Mouse (Mus musculus) retina, postnatal 1 day (tissue): ENCODE results near the gene Cobl.

Source experiments
- DNase-seq: peaks from one replicate; pipeline ENCODE4 v3.0.0-alpha.2; 2012

Cobl gene

GRCm38 (mm10) chr11:12215582-12215981 lies 249.2 kb downstream of the Cobl start:
- DNase-seq: no peak

DNA sequence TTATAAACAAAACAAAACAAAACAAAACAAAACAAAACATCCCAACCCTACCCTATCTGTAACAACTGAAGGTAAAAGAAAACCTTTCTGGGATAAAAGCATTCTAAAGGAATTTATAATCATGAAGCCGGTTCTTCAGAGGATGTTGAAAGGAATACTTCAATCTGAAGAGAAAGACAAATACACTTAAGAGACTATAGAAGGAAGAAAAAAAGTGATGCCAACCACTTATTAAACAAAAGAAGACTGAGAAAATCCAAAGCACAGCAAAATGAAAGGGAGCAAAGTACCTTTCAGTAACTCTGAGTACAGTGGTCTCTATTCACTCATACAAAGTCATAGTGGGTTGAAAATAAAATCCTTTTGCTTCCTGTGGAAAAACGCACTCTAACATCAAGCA lies 256.2 kb downstream of the Cobl start:
- DNase-seq: no peak

DNA sequence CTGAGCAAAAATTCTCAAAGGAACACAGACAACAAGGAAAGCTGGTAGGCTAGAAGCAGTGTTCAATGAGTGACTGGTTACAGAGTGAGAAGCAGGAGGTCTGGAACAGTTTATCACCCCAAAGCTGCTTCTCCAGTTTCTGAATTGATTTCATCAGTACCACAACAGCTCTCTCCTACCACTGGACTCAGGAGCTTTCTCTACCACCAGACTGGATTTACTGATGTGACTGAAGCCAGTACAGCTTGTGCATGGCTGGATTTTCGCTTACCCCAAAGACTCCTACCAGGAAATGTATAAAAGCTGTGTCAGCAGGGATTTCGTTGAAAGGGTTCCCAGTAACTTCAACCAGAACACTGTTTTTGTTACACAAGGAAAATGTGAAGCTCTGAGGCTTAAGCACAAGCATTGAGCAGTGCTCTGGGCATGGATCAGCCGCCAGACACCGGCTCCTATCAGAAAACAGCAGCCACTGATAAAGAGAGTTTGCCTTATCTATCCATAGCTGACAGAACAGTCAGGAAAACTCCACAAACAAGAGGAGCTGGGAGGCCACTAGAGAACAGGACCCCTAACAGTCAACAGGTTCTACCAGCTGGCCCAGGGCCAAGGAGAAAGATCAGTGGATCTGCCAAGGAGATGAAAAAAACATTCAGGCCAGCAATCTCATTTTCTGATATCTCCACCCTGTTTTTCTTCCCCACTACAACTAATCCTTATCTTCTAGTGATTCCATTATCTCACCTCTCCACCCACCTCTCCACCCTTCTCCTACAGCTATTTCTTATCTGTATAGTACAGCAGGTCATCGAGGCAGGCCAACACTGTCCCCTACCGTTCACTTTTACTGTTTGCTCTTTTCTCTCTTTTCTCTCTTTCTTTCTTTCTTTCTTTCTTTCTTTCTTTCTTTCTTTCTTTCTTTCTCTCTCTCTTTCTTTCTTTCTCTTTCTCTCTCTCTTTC lies 259.3 kb downstream of the Cobl start:
- no peak for DNase-seq

- no peak for DNase-seq
These were observed 265.3 kb downstream of the Cobl start for GRCm38 (mm10) chr11:12199441-12199840.

DNA sequence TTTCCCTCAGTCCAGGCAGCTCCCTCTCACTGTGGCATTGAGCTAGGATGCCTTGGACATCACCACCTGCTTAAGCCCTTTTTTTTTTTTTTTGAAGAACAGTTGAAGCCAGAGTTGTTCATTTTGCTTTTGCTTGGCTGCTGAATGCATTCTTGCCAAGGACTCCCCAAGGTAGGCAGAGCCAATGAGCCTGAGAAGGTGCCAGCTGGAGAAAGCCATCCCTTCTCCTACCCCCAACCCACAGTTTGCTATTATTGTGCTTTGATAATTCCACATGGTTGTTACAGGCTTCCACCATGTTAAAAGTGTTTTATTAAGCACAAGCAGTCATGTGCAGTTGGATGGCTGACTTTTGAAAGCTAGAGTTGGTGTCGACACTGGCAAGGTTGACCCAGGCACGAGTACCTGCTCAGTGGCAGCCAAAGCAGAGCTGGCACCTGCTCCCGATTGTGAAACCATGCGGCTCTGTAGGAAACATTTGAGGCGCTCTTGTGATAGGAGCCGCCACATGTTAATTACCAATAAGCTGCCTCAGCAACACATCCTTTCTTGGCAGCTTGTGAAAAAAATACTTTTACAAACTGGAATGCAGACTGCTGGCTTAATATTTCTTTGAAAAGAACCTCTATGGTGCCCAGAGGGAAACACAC lies 265.9 kb downstream of the Cobl start:
- no peak for DNase-seq

DNA sequence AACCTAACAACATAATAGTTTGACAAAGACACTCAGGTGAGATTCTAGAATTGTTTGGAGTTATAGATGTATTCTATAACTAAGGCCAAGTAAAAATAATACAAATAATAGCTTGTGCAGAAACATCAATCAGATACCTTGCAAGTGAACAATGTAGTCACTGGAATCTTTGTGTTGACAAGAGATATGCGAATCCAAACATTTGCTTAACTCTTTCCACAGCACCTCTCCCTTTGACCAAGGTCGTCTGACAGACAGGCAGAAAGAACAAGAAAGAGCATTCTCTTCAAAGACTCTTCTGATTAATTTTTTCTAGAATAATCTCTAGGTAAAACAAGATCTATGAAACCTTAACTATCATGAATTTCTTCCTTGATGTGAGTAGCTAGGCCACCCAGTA lies 266.7 kb downstream of the Cobl start:
- no peak for DNase-seq

GRCm38 (mm10) chr11:12197542-12197941 lies 267.2 kb downstream of the Cobl start:
- DNase-seq: no peak

DNA sequence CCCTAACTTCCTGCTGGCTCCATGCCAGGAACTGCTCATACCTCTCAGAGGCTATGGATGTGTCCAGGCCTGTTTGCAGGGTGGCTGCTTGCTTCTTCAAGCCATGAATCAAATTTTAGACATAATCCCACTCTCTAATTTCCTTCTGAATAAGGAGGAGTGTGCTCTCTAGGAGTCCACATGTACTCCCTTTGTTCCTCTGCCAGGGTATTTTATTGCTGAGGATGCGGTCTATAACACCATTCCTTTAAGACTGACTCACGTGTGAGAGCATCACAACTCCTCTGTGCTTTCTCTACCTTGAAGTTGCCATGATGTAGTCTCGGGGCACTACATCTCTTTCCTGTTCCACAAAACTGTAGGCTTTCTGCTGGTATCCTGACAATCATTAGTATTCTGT lies 269.4 kb downstream of the Cobl start:
- no peak for DNase-seq

DNA sequence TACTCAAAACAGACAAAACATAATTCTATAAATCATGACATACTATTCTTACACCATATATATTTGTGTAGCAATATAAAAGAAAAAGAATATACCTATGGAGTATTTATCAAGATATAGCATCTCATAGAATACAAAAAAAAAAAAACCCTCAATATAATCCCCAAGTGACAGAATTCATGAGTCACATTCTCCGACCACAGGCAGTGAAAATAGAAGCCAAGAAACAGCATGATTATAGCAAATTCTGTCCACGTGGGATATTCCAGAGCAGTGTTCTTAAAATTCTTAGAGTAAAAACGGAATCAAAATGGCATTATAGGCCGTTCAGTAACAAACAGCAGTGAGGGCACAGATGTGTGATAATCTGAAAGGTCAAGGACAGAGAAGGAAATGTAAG lies 271.4 kb downstream of the Cobl start:
- DNase-seq: no peak

DNA sequence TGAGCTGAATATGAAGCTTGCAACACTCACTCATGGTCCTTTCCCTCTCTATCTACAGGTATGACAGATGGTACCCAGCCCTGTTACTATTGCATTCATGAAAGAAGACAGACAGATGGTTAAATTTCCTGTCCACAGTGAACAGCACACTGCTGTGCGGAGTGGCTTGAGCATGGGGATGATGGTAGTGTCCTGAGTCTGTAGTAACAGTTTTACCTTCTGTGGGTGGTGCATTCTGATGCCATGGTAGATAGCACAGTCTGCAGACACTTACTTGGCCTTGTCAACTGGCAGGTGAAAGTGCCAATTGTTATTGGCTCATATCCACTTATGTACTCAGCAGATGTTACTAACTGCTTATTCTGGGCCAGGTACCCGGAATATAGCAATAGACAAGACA lies 273.4 kb downstream of the Cobl start:
- DNase-seq: no peak

DNA sequence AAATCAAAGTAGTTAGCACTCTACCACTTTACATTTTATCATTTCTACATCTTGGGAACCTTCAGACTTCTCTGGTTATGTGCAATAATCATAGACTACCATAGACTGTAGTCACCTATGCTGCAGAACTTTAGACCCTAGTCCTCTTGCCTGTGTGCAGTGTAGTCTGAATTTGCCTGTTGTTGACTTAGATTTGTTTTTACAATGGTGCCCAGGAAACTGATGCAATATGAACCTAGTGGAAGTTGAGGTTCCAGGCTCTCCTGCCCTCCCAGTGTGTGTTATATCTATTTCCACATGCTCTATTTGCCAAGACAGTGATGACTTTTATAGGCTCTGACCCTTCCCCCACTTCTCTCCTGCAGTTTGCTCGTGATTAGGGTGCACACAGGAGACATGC lies 274.3 kb downstream of the Cobl start:
- DNase-seq: no peak
